Mouse (Mus musculus): ENCODE measurements at regions not wholly inside any gene's neighbourhood (a gene's known extent, or its start where the extent isn't known, plus 50 kb on each side); places are given as distances from the start of the nearest gene placed in this dataset.

- TF ChIP-seq CTCF (IDR thresholded peaks at IDR 0.05; ENCODE audit: borderline replicate concordance, insufficient read depth, low read depth, low read length) (no peak), POLR2A (IDR thresholded peaks at IDR 0.05; ENCODE audit: borderline replicate concordance, insufficient read depth, low read length) (no peak)
These were observed 174.5 kb downstream of the 1700010I14Rik start for GRCm38 (mm10) chr17:9162676-9163075.
